Mouse (Mus musculus): Measurements from ENCODE around the gene Phf6. TPM values are rescaled to one million over a fixed set of nuclear protein-coding genes. Genes with fewer than 3 reads are reported as not detected.

Phf6 gene
- polyA plus RNA-seq (2012; ENCODE audit: low replicate concordance), result 4.1 and 5.3 TPM in 2 replicates

DNA sequence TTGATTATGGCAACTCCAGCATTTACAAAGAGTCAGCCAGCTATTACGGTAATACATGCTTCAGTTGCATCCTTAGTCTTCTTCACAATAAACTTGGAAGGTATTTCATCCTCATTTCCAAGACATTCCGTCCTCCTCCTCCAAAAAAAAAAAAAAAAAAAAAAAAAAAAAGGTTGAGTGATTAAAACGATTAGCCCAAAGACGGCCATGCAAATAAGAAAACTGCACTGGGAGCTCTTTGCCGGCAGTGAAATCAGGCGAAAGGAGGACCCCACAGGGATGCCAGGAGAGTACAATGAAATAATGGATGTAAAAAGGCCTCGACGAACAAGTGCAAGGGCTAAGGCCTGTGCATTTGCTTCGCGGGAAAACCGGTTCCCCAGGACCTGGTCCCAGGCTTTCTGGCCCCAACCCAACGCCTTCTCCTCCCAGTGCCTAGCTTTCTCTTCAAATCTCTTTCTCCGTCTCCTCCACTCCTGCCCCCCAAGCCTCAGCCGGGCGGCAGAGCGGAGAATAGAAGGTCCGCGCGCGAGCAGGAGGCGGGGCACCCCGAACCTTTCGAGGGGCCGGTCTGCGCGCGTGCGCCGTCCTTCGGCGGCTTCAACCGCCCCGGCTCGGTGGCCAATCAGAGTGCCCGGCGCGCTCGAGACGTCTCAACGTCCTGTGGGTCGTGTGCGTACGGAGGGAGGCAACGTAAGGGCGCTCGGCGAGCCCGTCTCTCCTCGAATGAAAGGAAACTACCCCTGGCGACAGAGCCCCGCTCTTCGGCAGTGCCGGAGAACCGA lies at the start of gene Phf6:
Gene Phf6, plus strand, starts transcription at position 680 of the 785 bp plus-strand sequence.

DNA sequence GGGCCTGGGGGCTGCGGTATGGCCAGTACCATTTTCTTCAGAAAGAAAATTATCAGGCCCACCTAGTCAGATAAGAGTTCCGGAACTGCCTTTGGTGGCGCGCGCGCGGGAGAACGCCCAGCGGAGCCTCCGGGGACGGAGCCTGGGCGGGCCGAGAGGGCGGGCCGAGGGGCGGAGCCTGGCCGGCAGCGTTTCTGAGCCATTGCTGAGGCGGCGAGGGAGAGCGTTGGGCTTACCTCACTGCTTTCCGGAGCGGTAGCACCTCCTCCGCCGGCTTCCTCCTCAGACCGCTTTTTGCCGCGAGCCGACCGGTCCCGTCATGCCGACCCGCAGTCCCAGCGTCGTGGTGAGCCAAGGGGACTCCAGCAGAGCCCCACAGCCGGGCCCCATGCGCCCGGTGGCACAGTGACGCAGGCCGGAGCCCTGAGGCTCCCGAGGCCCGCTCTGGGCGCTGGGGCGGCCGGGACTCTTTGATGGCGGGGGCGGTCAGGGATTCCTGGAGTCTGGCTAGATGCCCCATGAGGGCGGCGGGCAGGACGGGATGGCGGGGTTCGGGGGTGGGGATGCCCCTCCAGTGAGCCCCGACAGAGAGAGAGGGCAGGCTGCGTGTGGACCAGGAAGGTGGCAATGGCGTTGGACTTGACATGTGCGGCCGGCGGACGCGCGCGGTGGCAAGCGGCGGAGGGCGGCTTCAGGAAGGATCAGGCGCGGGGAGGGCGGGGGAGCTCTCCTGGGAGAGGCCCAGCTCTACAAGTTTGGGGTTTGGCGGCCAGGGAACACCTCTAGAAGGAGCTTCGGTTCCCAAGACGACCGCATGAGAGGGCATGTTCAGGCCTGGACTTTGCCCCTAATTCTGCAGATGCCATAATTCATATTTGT lies 76.1 kb downstream of the Phf6 start, which contains the start of gene Hprt:
Gene Hprt, plus strand, starts transcription at position 233 of the 879 bp plus-strand sequence.

Other genes with a start within 250 kb of the Phf6 start
- not detected in 2 replicates for gene Ccdc160, start 121.1 kb upstream of the Phf6 start, polyA plus RNA-seq (2012; ENCODE audit: low replicate concordance)
- gene Hprt, start 75.9 kb downstream of the Phf6 start, polyA plus RNA-seq (2012; ENCODE audit: low replicate concordance), result 0.84 and 5.1 TPM in 2 replicates

Measured in hematopoietic multipotent progenitor cell, adult 10-12 weeks (in vitro differentiated cells).